Mouse (Mus musculus) stomach, embryonic 14.5 days (tissue): Measurements from ENCODE around the gene Klhl40. TPM values are rescaled to one million over a fixed set of nuclear protein-coding genes. Genes with fewer than 3 reads are reported as not detected.

Experiments used
- polyA plus RNA-seq: library from polyadenylated mRNA; unstranded; fragments of >200 nt; fragmentation: Nextera tagmentation; extraction: Ambion mirVana; gene quantifications from 2 replicates; pipeline ENCODE4 v1.2.1, GENCODE M21; 2014

The Klhl40 gene
- polyA plus RNA-seq, 1 experiment from 2014 or later = 0.17 TPM

Other genes starting within 250 kb of the Klhl40 start
- 0.55 TPM in 1 of 2 replicates, not detected in the other for gene Lyzl4, start 135.5 kb upstream of the Klhl40 start, polyA plus RNA-seq
- gene Vipr1, start 134.9 kb upstream of the Klhl40 start, polyA plus RNA-seq = 0.29 and 0.46 TPM in 2 replicates
- gene Sec22c, start 72.1 kb upstream of the Klhl40 start, polyA plus RNA-seq = 10.1 and 12.4 TPM in 2 replicates
- 136 TPM in 2 replicates for gene Ss18l2, start 67.3 kb upstream of the Klhl40 start, polyA plus RNA-seq
- 88.1 and 102 TPM in 2 replicates for gene Nktr, start 58.4 kb upstream of the Klhl40 start, polyA plus RNA-seq
- 12.5 and 13.7 TPM in 2 replicates for gene Zfp651, start 18.3 kb upstream of the Klhl40 start, polyA plus RNA-seq
- gene Hhatl, start 14.9 kb downstream of the Klhl40 start, polyA plus RNA-seq = 0.78 and 1.1 TPM in 2 replicates
- gene Ccdc13, start 61.9 kb downstream of the Klhl40 start, polyA plus RNA-seq = 1.4 TPM in 2 replicates
- gene Higd1a, start 80.8 kb downstream of the Klhl40 start, polyA plus RNA-seq = 289 and 309 TPM in 2 replicates
- 0.25 and 0.32 TPM in 2 replicates for gene Ackr2, start 120.7 kb downstream of the Klhl40 start, polyA plus RNA-seq
- not detected in 2 replicates for gene Cyp8b1, start 138.7 kb downstream of the Klhl40 start, polyA plus RNA-seq
- 4.0 and 4.4 TPM in 2 replicates for gene Fam198a, start 173.4 kb downstream of the Klhl40 start, polyA plus RNA-seq
- gene Pomgnt2, start 219.5 kb downstream of the Klhl40 start, polyA plus RNA-seq = 13.0 and 13.8 TPM in 2 replicates